Mouse (Mus musculus) midbrain, embryonic 10.5 days (tissue): ENCODE measurements at regions not wholly inside any gene's neighbourhood (a gene's known extent, or its start where the extent isn't known, plus 50 kb on each side); places are given as distances from the start of the nearest gene placed in this dataset.

Experiments
- DNase-seq: peaks from one replicate; pipeline ENCODE4 v3.0.0-alpha.2; 2017; ENCODE audit warnings: low spot score
- H3K27ac ChIP-seq: fragments of 300-500 bp; sonication (generic); replicated peaks from 2 replicates; pipeline ENCODE4 v1.5.1; 2016; ENCODE audit warnings: mild to moderate bottlenecking
- H3K27me3 ChIP-seq: fragments of 300-500 bp; sonication (generic); 2 replicates; pipeline ENCODE4 v1.6.1; 2016; ENCODE audit warnings: low read depth, mild to moderate bottlenecking; ENCODE audit not compliant: poor library complexity, severe bottlenecking
- H3K36me3 ChIP-seq: fragments of 300-500 bp; sonication (generic); 2 replicates; pipeline ENCODE4 v1.6.1; 2016; ENCODE audit warnings: mild to moderate bottlenecking, moderate library complexity
- H3K4me1 ChIP-seq: fragments of 300-500 bp; sonication (generic); 2 replicates; pipeline ENCODE4 v1.6.1; 2016
- H3K4me3 ChIP-seq: fragments of 300-500 bp; sonication (generic); 2 replicates; pipeline ENCODE4 v1.5.1; 2016; ENCODE audit warnings: mild to moderate bottlenecking, moderate library complexity
- H3K9me3 ChIP-seq: fragments of 300-500 bp; sonication (generic); replicated peaks from 2 replicates; pipeline ENCODE4 v1.6.1; 2016; ENCODE audit warnings: mild to moderate bottlenecking
- WGBS: fragments of 180-500 bp; shearing (Covaris S2); methylation state at CpG from one replicate; pipeline ENCODE4 v1.1.7; 2016; 5-methylcytosine and 5-hydroxymethylcytosine counted together

- H3K27me3 ChIP-seq = no peaks in the 10 kb centered on the region
- 83% methylated on average over 8 of the region's 8 CpGs for WGBS
- no peaks in the 10 kb centered on the region for H3K9me3 ChIP-seq
- H3K4me3 ChIP-seq = no peak overlapping the region
- H3K4me1 ChIP-seq = no peaks in the 10 kb centered on the region
- no peaks in the 10 kb centered on the region for H3K36me3 ChIP-seq
- no peak for DNase-seq
- no peak overlapping the region for H3K27ac ChIP-seq
Observed at GRCm38 (mm10) chr10:67819534-67819933, 92.9 kb downstream of the Zfp365 start.

- no peaks in the 10 kb centered on the region for H3K36me3 ChIP-seq
- no peak for DNase-seq
- no peaks in the 10 kb centered on the region for H3K27me3 ChIP-seq
- no peaks in the 10 kb centered on the region for H3K4me1 ChIP-seq
- 87% methylated on average over 4 of the region's 4 CpGs for WGBS
- no peaks in the 10 kb centered on the region for H3K9me3 ChIP-seq
- no peak overlapping the region for H3K4me3 ChIP-seq
- no peak overlapping the region for H3K27ac ChIP-seq
Observed at GRCm38 (mm10) chr10:67813901-67814300, 98.6 kb downstream of the Zfp365 start.

- no peaks in the 10 kb centered on the region for H3K4me1 ChIP-seq
Observed at GRCm38 (mm10) chr10:67805131-67805530, 107.3 kb downstream of the Zfp365 start.

GRCm38 (mm10) chr10:67804637-67805036, 107.8 kb downstream of the Zfp365 start:
- WGBS = 69% methylated on average over 12 of the region's 12 CpGs
- no peak for DNase-seq
- no peak overlapping the region for H3K4me3 ChIP-seq

More at GRCm38 (mm10) chr10:67805131-67805530, 107.3 kb downstream of the Zfp365 start:
- 43% methylated on average over 4 of the region's 4 CpGs for WGBS
- no peak for DNase-seq
- Histone ChIP-seq H3K27me3 (no peaks in the 10 kb centered on the region), H3K36me3 (no peaks in the 10 kb centered on the region), H3K27ac (no peak overlapping the region), H3K9me3 (no peaks in the 10 kb centered on the region), H3K4me3 (no peak overlapping the region)

GRCm38 (mm10) chr10:67802156-67802555, 110.3 kb downstream of the Zfp365 start:
- Histone ChIP-seq H3K9me3 (no peaks in the 10 kb centered on the region), H3K36me3 (no peaks in the 10 kb centered on the region), H3K27me3 (no peaks in the 10 kb centered on the region), H3K4me3 (no peak overlapping the region), H3K27ac (no peak overlapping the region), H3K4me1 (no peaks in the 10 kb centered on the region)
- WGBS = 93% methylated on average over 8 of the region's 8 CpGs
- no peak for DNase-seq

More at GRCm38 (mm10) chr10:67804637-67805036, 107.8 kb downstream of the Zfp365 start:
- Histone ChIP-seq H3K9me3 (no peaks in the 10 kb centered on the region), H3K27me3 (no peaks in the 10 kb centered on the region), H3K27ac (no peak overlapping the region), H3K4me1 (no peaks in the 10 kb centered on the region), H3K36me3 (no peaks in the 10 kb centered on the region)

GRCm38 (mm10) chr10:67801619-67802018, 110.8 kb downstream of the Zfp365 start:
- no peaks in the 10 kb centered on the region for H3K27me3 ChIP-seq
- H3K4me1 ChIP-seq = no peaks in the 10 kb centered on the region
- no peaks in the 10 kb centered on the region for H3K9me3 ChIP-seq
- H3K4me3 ChIP-seq = no peak overlapping the region
- H3K36me3 ChIP-seq = no peaks in the 10 kb centered on the region
- WGBS = 100% methylated on average over 1 of the region's 1 CpGs
- no peak overlapping the region for H3K27ac ChIP-seq
- no peak for DNase-seq

- Histone ChIP-seq H3K27me3 (no peaks in the 10 kb centered on the region), H3K27ac (no peak overlapping the region), H3K4me3 (no peak overlapping the region), H3K9me3 (no peaks in the 10 kb centered on the region), H3K36me3 (no peaks in the 10 kb centered on the region), H3K4me1 (no peaks in the 10 kb centered on the region)
- no peak for DNase-seq
- WGBS = 89% methylated on average over 10 of the region's 10 CpGs
Observed at GRCm38 (mm10) chr10:67798991-67799390, 113.5 kb downstream of the Zfp365 start.

- Histone ChIP-seq H3K27me3 (no peaks in the 10 kb centered on the region), H3K36me3 (no peaks in the 10 kb centered on the region), H3K4me3 (no peak overlapping the region), H3K4me1 (no peaks in the 10 kb centered on the region), H3K9me3 (no peaks in the 10 kb centered on the region), H3K27ac (no peak overlapping the region)
- WGBS = 79% methylated on average over 3 of the region's 3 CpGs
- no peak for DNase-seq
Observed at GRCm38 (mm10) chr10:67793206-67793605, 119.3 kb downstream of the Zfp365 start.

GRCm38 (mm10) chr10:67789651-67790050, 122.8 kb downstream of the Zfp365 start:
- Histone ChIP-seq H3K27me3 (no peaks in the 10 kb centered on the region), H3K36me3 (no peaks in the 10 kb centered on the region)
- WGBS = 88% methylated on average over 12 of the region's 12 CpGs

GRCm38 (mm10) chr10:67788116-67788515, 124.3 kb downstream of the Zfp365 start:
- DNase-seq = no peak
- H3K4me1 ChIP-seq = no peaks in the 10 kb centered on the region
- no peak overlapping the region for H3K27ac ChIP-seq
- no peaks in the 10 kb centered on the region for H3K36me3 ChIP-seq
- WGBS = 86% methylated on average over 6 of the region's 6 CpGs
- H3K9me3 ChIP-seq = no peaks in the 10 kb centered on the region
- H3K4me3 ChIP-seq = no peak overlapping the region
- no peaks in the 10 kb centered on the region for H3K27me3 ChIP-seq

More at GRCm38 (mm10) chr10:67789651-67790050, 122.8 kb downstream of the Zfp365 start:
- Histone ChIP-seq H3K9me3 (no peaks in the 10 kb centered on the region), H3K4me3 (no peak overlapping the region), H3K4me1 (no peaks in the 10 kb centered on the region), H3K27ac (no peak overlapping the region)
- no peak for DNase-seq

- Histone ChIP-seq H3K36me3 (no peaks in the 10 kb centered on the region), H3K27ac (no peak overlapping the region), H3K4me1 (no peaks in the 10 kb centered on the region), H3K9me3 (no peaks in the 10 kb centered on the region), H3K4me3 (no peak overlapping the region), H3K27me3 (no peaks in the 10 kb centered on the region)
- DNase-seq = no peak
- 82% methylated on average over 2 of the region's 2 CpGs for WGBS
Observed at GRCm38 (mm10) chr10:67785563-67785962, 126.9 kb downstream of the Zfp365 start.

GRCm38 (mm10) chr10:67778341-67778740, 134.1 kb downstream of the Zfp365 start:
- no peaks in the 10 kb centered on the region for H3K9me3 ChIP-seq
- H3K36me3 ChIP-seq = no peaks in the 10 kb centered on the region
- no peak for DNase-seq
- no peak overlapping the region for H3K27ac ChIP-seq
- H3K27me3 ChIP-seq = no peaks in the 10 kb centered on the region
- no peak overlapping the region for H3K4me3 ChIP-seq
- no peaks in the 10 kb centered on the region for H3K4me1 ChIP-seq
- WGBS = 90% methylated on average over 10 of the region's 10 CpGs

GRCm38 (mm10) chr10:67777721-67778120, 134.7 kb downstream of the Zfp365 start:
- 94% methylated on average over 7 of the region's 7 CpGs for WGBS
- no peak overlapping the region for H3K27ac ChIP-seq

GRCm38 (mm10) chr10:67776851-67777250, 135.6 kb downstream of the Zfp365 start:
- Histone ChIP-seq H3K4me3 (no peak overlapping the region), H3K27ac (no peak overlapping the region), H3K4me1 (no peaks in the 10 kb centered on the region), H3K36me3 (no peaks in the 10 kb centered on the region), H3K27me3 (no peaks in the 10 kb centered on the region), H3K9me3 (no peaks in the 10 kb centered on the region)
- WGBS = 91% methylated on average over 9 of the region's 9 CpGs
- no peak for DNase-seq

More at GRCm38 (mm10) chr10:67777721-67778120, 134.7 kb downstream of the Zfp365 start:
- H3K4me1 ChIP-seq = no peaks in the 10 kb centered on the region
- no peak overlapping the region for H3K4me3 ChIP-seq
- no peak for DNase-seq
- H3K27me3 ChIP-seq = no peaks in the 10 kb centered on the region
- no peaks in the 10 kb centered on the region for H3K9me3 ChIP-seq
- H3K36me3 ChIP-seq = no peaks in the 10 kb centered on the region
